Mouse (Mus musculus) cerebellum, adult (tissue): ENCODE results near the gene Gabra5.

ENCODE experiments used
- ATAC-seq: cut with Nextera tagmentation; 2 replicates; pipeline ENCODE4 v1.9.2; 2017; ENCODE audit warnings: mild to moderate bottlenecking, moderate library complexity, mixed read lengths; ENCODE audit not compliant: insufficient number of reproducible peaks, low FRiP score, low TSS enrichment

The Gabra5 gene

DNA sequence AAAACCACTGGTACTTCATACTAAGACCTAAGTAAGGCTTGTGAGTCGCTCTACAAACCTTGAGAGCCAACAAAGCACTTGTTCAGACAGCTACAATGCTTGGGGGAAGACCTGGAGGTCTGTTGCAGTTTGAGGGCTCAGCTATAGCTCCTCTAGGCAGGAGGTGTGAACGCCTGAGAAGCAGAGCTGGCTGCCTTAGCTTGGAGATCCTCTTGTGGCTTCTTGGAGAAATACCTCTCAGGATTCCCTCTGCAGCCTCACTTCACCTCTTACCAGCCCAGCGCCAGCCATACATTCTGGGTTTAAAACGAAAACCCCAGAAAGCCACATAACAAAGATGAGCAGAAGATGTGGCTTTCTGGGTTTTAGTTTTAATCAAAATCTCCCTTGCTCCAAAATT lies 119.8 kb downstream of the Gabra5 start:
- ATAC-seq, result no peak

DNA sequence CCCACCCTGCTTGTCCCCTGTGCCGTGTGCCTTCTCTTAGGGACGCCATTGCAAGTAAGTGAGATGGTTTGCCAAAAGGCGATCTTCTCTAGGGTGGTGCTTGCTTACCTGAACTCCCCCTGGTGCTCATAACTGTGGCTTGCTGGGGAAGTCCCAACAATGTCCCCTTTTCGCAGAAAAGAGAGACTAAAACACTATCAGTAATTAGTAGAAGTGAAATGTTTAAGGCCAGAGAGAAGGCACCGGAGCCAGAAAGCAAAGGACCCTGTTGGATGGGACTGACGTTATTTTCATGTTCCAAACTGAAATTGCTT lies 122.6 kb downstream of the Gabra5 start:
- no peak for ATAC-seq

DNA sequence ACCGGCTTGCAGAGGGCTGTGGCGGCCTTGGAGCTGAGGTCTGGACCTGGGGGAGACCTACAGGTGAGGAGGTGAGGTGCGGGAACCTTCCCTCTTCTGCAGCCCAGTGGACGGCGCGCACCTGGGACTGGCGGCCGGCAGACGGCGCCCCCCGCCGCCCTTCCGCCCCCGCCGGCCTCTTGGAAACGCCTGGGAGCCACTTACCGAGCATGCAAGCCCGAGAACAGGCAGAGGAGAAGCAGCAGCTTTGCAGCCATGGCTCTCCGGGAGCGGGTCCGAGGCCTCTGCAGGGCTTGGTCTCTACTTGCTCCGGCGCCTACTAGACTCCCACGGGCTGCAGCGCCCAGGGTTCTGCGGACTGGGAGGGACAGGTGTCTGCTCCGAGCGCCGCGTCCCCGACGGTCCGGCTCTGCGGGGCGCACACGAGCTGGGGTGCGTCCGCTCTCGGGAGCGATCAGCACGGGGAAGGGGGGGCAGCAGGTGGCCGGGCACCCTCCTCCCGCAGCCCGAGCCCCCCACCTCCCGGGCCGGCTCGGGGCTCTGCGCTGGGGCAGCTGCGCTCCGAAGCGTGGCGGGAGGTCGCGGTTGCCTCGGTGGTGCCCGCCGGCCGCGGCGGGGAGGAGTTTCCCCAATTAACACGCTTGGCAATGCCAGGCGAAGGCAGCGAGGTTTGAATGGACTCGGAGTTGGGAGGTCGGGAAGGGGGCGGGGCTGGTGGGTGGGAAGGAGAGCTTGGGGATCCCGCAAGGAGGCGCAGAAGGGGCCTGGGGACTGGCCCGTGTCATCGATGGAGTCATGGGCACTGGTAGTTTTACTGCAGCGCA lies 123.1 kb downstream of the Gabra5 start, which contains the start of gene Gabrg3:
Gabrg3 (minus strand) TSS at position 672 of the 824 bp plus-strand sequence.
- ATAC-seq, result no peak

DNA sequence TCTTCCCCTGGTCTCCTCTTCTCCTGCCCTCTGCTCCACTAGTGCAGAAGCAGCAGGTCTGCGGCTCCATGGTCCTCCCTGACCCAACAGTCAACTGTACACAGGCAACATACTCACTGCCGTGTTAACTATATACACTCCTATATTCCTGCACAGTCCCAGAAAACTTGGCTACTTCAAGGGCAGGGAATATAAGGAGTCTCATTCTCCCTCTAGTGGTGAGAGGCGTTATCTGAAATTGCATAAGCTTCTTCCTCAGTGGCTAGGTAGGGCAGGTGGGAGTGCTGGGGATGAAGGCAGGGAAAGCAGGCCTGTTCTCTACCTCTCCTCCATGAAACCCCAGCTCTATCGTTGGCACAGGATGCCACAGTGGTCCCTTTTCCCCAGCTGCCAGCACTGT lies 125.7 kb downstream of the Gabra5 start:
- ATAC-seq, result no peak

DNA sequence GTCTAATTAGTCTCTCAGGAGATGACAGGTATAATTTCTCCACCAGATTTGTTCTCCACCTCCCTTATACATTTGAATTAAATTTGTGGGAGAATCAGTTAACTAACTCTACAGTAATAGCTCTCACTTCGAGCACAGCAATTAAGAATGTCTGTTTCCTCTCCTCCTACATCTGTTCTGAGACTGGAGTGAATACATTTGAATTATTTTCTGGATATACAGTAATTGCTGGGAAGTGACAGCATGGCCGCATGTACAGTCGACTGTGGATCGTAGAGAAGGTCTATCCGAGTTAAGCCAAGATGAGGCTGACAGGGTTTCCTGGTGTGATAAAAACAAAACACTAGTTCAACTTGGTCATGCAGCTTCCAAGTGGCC lies 143.9 kb downstream of the Gabra5 start:
- ATAC-seq, result no peak

DNA sequence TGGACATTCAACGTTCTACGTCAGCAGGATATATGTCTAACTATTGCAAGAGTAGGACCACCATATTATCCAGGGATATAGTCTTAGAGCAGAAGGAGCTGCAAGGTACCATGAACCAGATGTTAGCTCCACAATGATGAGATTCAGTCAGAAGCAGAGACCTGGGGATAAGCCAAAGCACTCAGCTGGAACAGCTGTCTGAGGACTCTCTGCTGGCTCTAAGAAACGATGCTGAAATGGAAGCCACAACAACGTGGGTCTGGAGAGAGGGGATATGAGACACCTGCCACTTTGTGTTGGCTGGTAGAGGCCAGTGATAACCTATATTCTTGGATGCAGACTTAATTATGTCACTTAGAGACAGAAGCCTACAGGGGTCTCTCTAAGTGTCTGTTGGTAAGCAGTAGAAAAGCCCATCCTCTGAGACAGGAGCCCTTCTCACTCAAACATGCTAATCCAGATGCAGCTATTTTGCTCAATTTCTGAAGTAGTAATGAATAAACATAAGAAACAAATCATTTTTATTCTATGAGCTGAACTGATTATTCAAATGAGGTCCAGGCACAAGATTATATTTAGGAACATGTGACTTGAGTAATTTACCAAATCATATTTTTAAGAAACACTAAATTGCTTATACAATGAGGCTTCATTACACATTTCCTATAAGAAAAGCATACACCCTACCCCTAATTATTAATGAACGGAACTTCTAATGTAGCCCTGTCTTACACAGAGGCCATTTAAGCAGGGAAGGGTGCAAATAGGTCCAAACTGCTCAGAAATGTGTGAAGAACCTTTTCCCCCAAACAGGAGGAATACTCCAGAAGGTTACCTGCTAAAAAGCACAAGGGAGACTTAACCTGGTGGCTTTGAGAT lies 144.5 kb downstream of the Gabra5 start:
- ATAC-seq, result no peak

DNA sequence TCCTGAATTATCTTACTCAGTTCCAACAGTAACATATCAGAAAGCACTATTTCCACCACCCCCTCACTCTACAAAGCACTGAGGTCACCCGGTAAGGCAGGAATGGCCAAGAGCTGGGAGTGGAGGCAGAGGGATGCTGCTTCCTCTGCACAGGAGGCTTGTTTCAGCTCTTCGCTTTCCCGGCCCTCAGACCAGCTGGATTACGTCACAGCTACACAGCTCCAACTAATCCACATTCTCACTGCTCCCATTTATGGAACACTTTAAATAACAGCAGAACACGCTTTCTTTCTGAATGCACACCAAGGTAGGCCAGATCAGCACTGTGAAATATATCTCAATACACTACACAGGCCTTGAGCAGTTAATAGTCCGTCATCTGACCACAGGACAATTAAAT lies 146.0 kb downstream of the Gabra5 start:
- ATAC-seq, result no peak

DNA sequence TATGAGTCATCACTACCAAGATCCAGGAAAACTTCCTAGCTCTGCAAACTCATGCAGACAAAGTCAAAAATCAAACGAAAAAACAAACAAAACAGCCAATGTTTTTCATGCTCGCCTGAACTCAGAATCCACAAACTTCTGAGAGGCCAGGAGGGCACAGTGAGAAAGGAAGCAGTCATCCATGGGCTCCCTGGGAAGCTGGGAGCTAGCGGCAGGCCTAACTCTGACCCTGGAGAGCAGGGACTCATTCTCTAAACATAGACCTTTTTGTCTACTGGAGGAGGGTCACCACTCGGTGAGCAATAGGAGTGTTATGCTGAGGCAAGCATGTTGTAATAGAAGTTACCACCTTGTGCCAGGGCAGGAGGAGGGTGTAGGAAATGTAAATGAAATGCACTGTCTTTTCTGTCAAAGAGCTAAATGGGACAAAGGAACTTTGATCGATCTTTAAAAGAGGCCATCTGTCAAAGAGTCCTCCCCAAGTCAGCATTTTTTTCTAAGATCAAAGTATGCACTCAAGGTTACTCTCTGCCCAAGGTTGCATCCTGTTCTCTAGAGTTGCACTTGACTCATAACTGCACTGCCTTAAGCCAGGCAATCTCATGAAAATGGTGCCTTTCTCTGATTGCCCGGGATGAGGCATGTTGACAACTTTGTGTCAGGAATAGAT lies 151.9 kb downstream of the Gabra5 start:
- no peak for ATAC-seq
